In genomic region chr2:27166999-27167398, GRCm38 (mm10) we compare ENCODE assay signal across 21 mouse cellular contexts. TPM values are rescaled to one million over a fixed set of nuclear protein-coding genes. Genes with fewer than 3 reads are reported as not detected.
DNase-seq lines count a peak whose midpoint lies in the region; ATAC-seq and TF ChIP-seq lines count a peak whose summit lies in the region.
"Had no signal": no experiment of that assay in that cellular context is flagged by ENCODE, and none has a peak within 500 bp of the region (broad histone marks: within the 10 kb centered on the region; RNA-seq: fewer than 3 reads in every experiment).

No protein-coding gene starts in this region.

- H3K9me3 ChIP-seq in embryonic facial prominence, embryonic 12.5 days = no peaks in the 10 kb centered on the region
- H3K9me3 ChIP-seq: forebrain, embryonic 10.5 days; heart, embryonic 12.5 days; neural tube, embryonic 13.5 days had no signal

- no peaks in the 10 kb centered on the region for H3K36me3 ChIP-seq in embryonic facial prominence, embryonic 12.5 days
- H3K36me3 ChIP-seq in thymus, adult 2 months (ENCODE audit: control insufficient read depth, insufficient read depth, low read length) = no peaks in the 10 kb centered on the region
- H3K36me3 ChIP-seq: forebrain, embryonic 10.5 days; heart, embryonic 12.5 days; neural tube, embryonic 13.5 days had no signal

- TF ChIP-seq POLR2A in olfactory bulb, adult 2 months (IDR thresholded peaks at IDR 0.05; ENCODE audit: insufficient read depth, low read depth, low read length) = no peak
- TF ChIP-seq POLR2A in thymus, adult 2 months (IDR thresholded peaks at IDR 0.05; ENCODE audit: control insufficient read depth, extremely low read depth, insufficient read depth, low read length, poor library complexity) = no peak

- H3K4me3 ChIP-seq in layer of hippocampus, adult 2 months = no peak overlapping the region
- no peak overlapping the region for H3K4me3 ChIP-seq in embryonic facial prominence, embryonic 12.5 days
- no peak overlapping the region for H3K4me3 ChIP-seq in olfactory bulb, adult 2 months (ENCODE audit: insufficient read depth, low read depth, low read length)
- no peak overlapping the region for H3K4me3 ChIP-seq in thymus, adult 2 months (ENCODE audit: control insufficient read depth, insufficient read depth, low read length)
- H3K4me3 ChIP-seq: forebrain, embryonic 10.5 days; heart, embryonic 12.5 days; megakaryocyte, embryonic 14.5 days; neural tube, embryonic 13.5 days had no signal

- H3K4me2 ChIP-seq in embryonic facial prominence, embryonic 12.5 days (replicated peaks) = no peak overlapping the region
- H3K4me2 ChIP-seq: heart, embryonic 12.5 days; neural tube, embryonic 13.5 days had no signal

- H3K27me3 ChIP-seq in embryonic facial prominence, embryonic 12.5 days = no peaks in the 10 kb centered on the region
- no peaks in the 10 kb centered on the region for H3K27me3 ChIP-seq in thymus, adult 2 months (ENCODE audit: control insufficient read depth, insufficient read depth, low read length)
- H3K27me3 ChIP-seq: neural tube, embryonic 13.5 days had no signal

- peak; percentile 25; the same call in 1 of the 2 replicates for TF ChIP-seq CTCF in layer of hippocampus, adult 2 months (conservative IDR thresholded peaks at IDR 0.05)
- no peak for TF ChIP-seq CTCF in olfactory bulb, adult 2 months (IDR thresholded peaks at IDR 0.05; ENCODE audit: insufficient read depth, low read depth, low read length)
- TF ChIP-seq CTCF in thymus, adult 2 months (IDR thresholded peaks at IDR 0.05; ENCODE audit: borderline replicate concordance, control insufficient read depth, extremely low read depth, insufficient read depth, low read length, poor library complexity) = no peak

- ATAC-seq in embryonic facial prominence, embryonic 12.5 days (ENCODE audit: insufficient number of reproducible peaks, insufficient read depth, low FRiP score, low TSS enrichment) = no peak

- no peak overlapping the region for H3K9ac ChIP-seq in embryonic facial prominence, embryonic 12.5 days
- H3K9ac ChIP-seq: heart, embryonic 12.5 days; neural tube, embryonic 13.5 days had no signal

- H3K4me1 ChIP-seq in embryonic facial prominence, embryonic 12.5 days = peaks cover 18% of the 10 kb centered on the region
- H3K4me1 ChIP-seq in olfactory bulb, adult 2 months (ENCODE audit: control insufficient read depth, insufficient read depth, low read length) = peaks cover 57% of the 10 kb centered on the region
- peaks cover 29% of the 10 kb centered on the region for H3K4me1 ChIP-seq in thymus, adult 2 months (replicated peaks; ENCODE audit: control insufficient read depth, insufficient read depth, low read length)

- WGBS in embryonic facial prominence, embryonic 12.5 days = 10% methylated on average over 2 of the region's 2 CpGs
- WGBS in olfactory bulb, adult 2 months = 17% methylated on average over 2 of the region's 2 CpGs
- 55% methylated on average over 2 of the region's 2 CpGs for WGBS in thymus, adult 2 months

- peak in 1 of 2 experiments; percentile 36 for DNase-seq in layer of hippocampus, adult 2 months (ENCODE audit: low spot score in 2 of 2)
- no peak for DNase-seq in layer of hippocampus, adult 9-11 months
- peak; percentile 37 to 53 for DNase-seq in right cerebral cortex, adult 2 months (ENCODE audit: low spot score in 2 of 2)
- DNase-seq in right cerebral cortex, postnatal 4 days = no peak
- DNase-seq in cerebellum, postnatal 10 days = no peak
- no peak for DNase-seq in thymus, adult 2 months
- DNase-seq: adrenal gland, adult 8-10 months; cerebellum, adult 9-10 months; embryo, embryonic 11 days; gastrocnemius, postnatal 25 days; lung, adult 18-20 months had no signal

- H3K27ac ChIP-seq in layer of hippocampus, adult 2 months = peak overlapping the region; percentile 72
- peak overlapping the region; percentile 12; the same call in 1 of the 2 replicates for H3K27ac ChIP-seq in embryonic facial prominence, embryonic 12.5 days
- H3K27ac ChIP-seq in olfactory bulb, adult 2 months (ENCODE audit: insufficient read depth, low read depth, low read length) = peak overlapping the region; percentile 61
- no peak overlapping the region for H3K27ac ChIP-seq in thymus, adult 2 months (ENCODE audit: control insufficient read depth, insufficient read depth, low read length)
- H3K27ac ChIP-seq: forebrain, embryonic 10.5 days; kidney, postnatal 0 days; neural tube, embryonic 13.5 days had no signal

RNA-seq across cellular contexts. Expression of gene Dbh, which starts 2.0 kb away (rescaled TPM):
- 1 to 10 TPM in 1 of 2 experiments, under 1 TPM in 1; 0.46 to 1.4 TPM for total RNA-seq in layer of hippocampus, adult 2 months (2021)
- 0.17 and 0.52 TPM in 2 replicates for polyA plus RNA-seq in embryonic facial prominence, embryonic 12.5 days (2016; fragmentation: Nextera tagmentation; extraction: Ambion mirVana)
- not detected in 2 replicates for polyA plus RNA-seq in olfactory bulb, adult 2 months (2012; ENCODE audit: insufficient read depth, insufficient read length, low replicate concordance, missing spikeins)
- polyA plus RNA-seq in thymus, adult 2 months (2012; rRNA removed) = 0.41 and 0.69 TPM in 2 replicates
- total RNA-seq: ES-E14; gastrocnemius, postnatal 25 days; monocyte, adult 5-6 weeks had no signal
- polyA plus RNA-seq: forebrain, embryonic 10.5 days; spleen, adult 2 months had no signal

RNA-seq across cellular contexts. Expression of gene Fam163b, which starts 24.7 kb away (rescaled TPM):
- total RNA-seq in layer of hippocampus, adult 2 months (2021) = 100 to 1,000 TPM; 132 to 144 TPM
- polyA plus RNA-seq in embryonic facial prominence, embryonic 12.5 days (2016; fragmentation: Nextera tagmentation; extraction: Ambion mirVana) = 0.24 and 0.29 TPM in 2 replicates
- polyA plus RNA-seq in olfactory bulb, adult 2 months (2012; ENCODE audit: insufficient read depth, insufficient read length, low replicate concordance, missing spikeins) = 155 TPM in 1 of 2 replicates, not detected in the other
- polyA plus RNA-seq in thymus, adult 2 months (2012; rRNA removed) = 7.8 and 13.3 TPM in 2 replicates
- total RNA-seq: ES-E14; gastrocnemius, postnatal 25 days; monocyte, adult 5-6 weeks had no signal
- polyA plus RNA-seq: kidney, postnatal 0 days; spleen, adult 2 months had no signal

Comparison
In these comparisons a context has a peak if more than half of its experiments do, and no peak if none do; other contexts are left out.
1. DNase-seq: peak in right cerebral cortex, adult 2 months (2 of 2); none in layer of hippocampus, adult 9-11 months (single experiment), right cerebral cortex, postnatal 4 days (single experiment), cerebellum, postnatal 10 days (0 of 2) and thymus, adult 2 months (single experiment).